Mouse (Mus musculus): ENCODE data around the gene Ube2i. TPM values are rescaled to one million over a fixed set of nuclear protein-coding genes. Genes with fewer than 3 reads are reported as not detected.

Gene Ube2i
- polyA plus RNA-seq (2015; fragmentation: Nextera tagmentation; extraction: Ambion mirVana): 430 and 478 TPM in 2 replicates

GRCm38 (mm10) chr17:25274571-25275346 lies at the start of gene Ube2i:
TSS of gene Ube2i (minus strand) at chr17:25274622.
- Histone ChIP-seq H3K9ac (ENCODE audit: low read depth, low read length) (peak within 1 kb of the TSS; percentile 100), H3K9me3 (ENCODE audit: control insufficient read depth, low read length) (no peaks in the 10 kb centered on the region), H3K4me3 (ENCODE audit: low read length) (peak within 1 kb of the TSS; percentile 96), H3K4me2 (ENCODE audit: low read depth, low read length) (peak within 1 kb of the TSS; percentile 50), H3K36me3 (ENCODE audit: control insufficient read depth, insufficient read depth, low read length) (no peaks in the 10 kb centered on the region), H3K27me3 (replicated peaks; ENCODE audit: control insufficient read depth, insufficient read depth, low read length) (no peaks in the 10 kb centered on the region), H3K4me1 (ENCODE audit: control insufficient read depth, insufficient read depth, low read length) (peaks cover 20% of the 10 kb centered on the region), H3K27ac (ENCODE audit: low read length) (peak within 1 kb of the TSS; percentile 99)
- WGBS: 75% methylated on average over 9 of the region's 9 CpGs
- no peak for ATAC-seq

- H3K36me3 ChIP-seq (ENCODE audit: control insufficient read depth, insufficient read depth, low read length): no peaks in the 10 kb centered on the region
- no peaks in the 10 kb centered on the region for H3K9me3 ChIP-seq (ENCODE audit: control insufficient read depth, low read length)
- H3K27me3 ChIP-seq (replicated peaks; ENCODE audit: control insufficient read depth, insufficient read depth, low read length): no peaks in the 10 kb centered on the region
- no peak for ATAC-seq
- no peak overlapping the region for H3K4me2 ChIP-seq (ENCODE audit: low read depth, low read length)
- no peak overlapping the region for H3K27ac ChIP-seq (ENCODE audit: low read length)
- no peak overlapping the region for H3K9ac ChIP-seq (ENCODE audit: low read depth, low read length)
- 20% methylated on average over 2 of the region's 2 CpGs for WGBS
- no peak overlapping the region for H3K4me3 ChIP-seq (ENCODE audit: low read length)
- no peaks in the 10 kb centered on the region for H3K4me1 ChIP-seq (ENCODE audit: control insufficient read depth, insufficient read depth, low read length)
These were observed 48.5 kb upstream of the Ube2i start for GRCm38 (mm10) chr17:25322930-25323329.

- H3K4me1 ChIP-seq (ENCODE audit: control insufficient read depth, insufficient read depth, low read length): no peaks in the 10 kb centered on the region
- no peaks in the 10 kb centered on the region for H3K36me3 ChIP-seq (ENCODE audit: control insufficient read depth, insufficient read depth, low read length)
- H3K9me3 ChIP-seq (ENCODE audit: control insufficient read depth, low read length): no peaks in the 10 kb centered on the region
- no peak overlapping the region for H3K4me3 ChIP-seq (ENCODE audit: low read length)
- 88% methylated on average over 8 of the region's 8 CpGs for WGBS
- no peak overlapping the region for H3K9ac ChIP-seq (ENCODE audit: low read depth, low read length)
- no peaks in the 10 kb centered on the region for H3K27me3 ChIP-seq (replicated peaks; ENCODE audit: control insufficient read depth, insufficient read depth, low read length)
- no peak overlapping the region for H3K27ac ChIP-seq (ENCODE audit: low read length)
- H3K4me2 ChIP-seq (ENCODE audit: low read depth, low read length): no peak overlapping the region
- no peak for ATAC-seq
These were observed 46.4 kb upstream of the Ube2i start for GRCm38 (mm10) chr17:25320819-25321218.

- WGBS: 69% methylated on average over 5 of the region's 5 CpGs
- Histone ChIP-seq H3K27ac (ENCODE audit: low read length) (no peak within 1 kb of the TSS), H3K4me2 (ENCODE audit: low read depth, low read length) (no peak within 1 kb of the TSS), H3K9me3 (ENCODE audit: control insufficient read depth, low read length) (no peaks in the 10 kb centered on the region), H3K9ac (ENCODE audit: low read depth, low read length) (no peak within 1 kb of the TSS), H3K27me3 (replicated peaks; ENCODE audit: control insufficient read depth, insufficient read depth, low read length) (no peaks in the 10 kb centered on the region), H3K36me3 (ENCODE audit: control insufficient read depth, insufficient read depth, low read length) (no peaks in the 10 kb centered on the region), H3K4me3 (ENCODE audit: low read length) (no peak within 1 kb of the TSS), H3K4me1 (ENCODE audit: control insufficient read depth, insufficient read depth, low read length) (no peaks in the 10 kb centered on the region)
- ATAC-seq: no peak
These were observed 43.9 kb upstream of the Ube2i start, which contains the start of gene Prss29 for GRCm38 (mm10) chr17:25318354-25318753. TSS of gene Prss29 (plus strand) at chr17:25318654.

GRCm38 (mm10) chr17:25308346-25308745 lies 33.9 kb upstream of the Ube2i start, which contains the start of gene Prss28:
TSS of gene Prss28 (plus strand) at chr17:25308646.
- Histone ChIP-seq H3K4me2 (ENCODE audit: low read depth, low read length) (no peak within 1 kb of the TSS), H3K27ac (ENCODE audit: low read length) (no peak within 1 kb of the TSS), H3K9ac (ENCODE audit: low read depth, low read length) (no peak within 1 kb of the TSS), H3K9me3 (ENCODE audit: control insufficient read depth, low read length) (no peaks in the 10 kb centered on the region), H3K4me1 (ENCODE audit: control insufficient read depth, insufficient read depth, low read length) (no peaks in the 10 kb centered on the region), H3K27me3 (replicated peaks; ENCODE audit: control insufficient read depth, insufficient read depth, low read length) (no peaks in the 10 kb centered on the region), H3K4me3 (ENCODE audit: low read length) (no peak within 1 kb of the TSS), H3K36me3 (ENCODE audit: control insufficient read depth, insufficient read depth, low read length) (no peaks in the 10 kb centered on the region)
- ATAC-seq: no peak
- 47% methylated on average over 4 of the region's 4 CpGs for WGBS

GRCm38 (mm10) chr17:25298094-25298493 lies 23.7 kb upstream of the Ube2i start, which contains the start of gene Prss34:
TSS of gene Prss34 (plus strand) at chr17:25298394.
- 81% methylated on average over 5 of the region's 5 CpGs for WGBS
- Histone ChIP-seq H3K4me3 (ENCODE audit: low read length) (no peak within 1 kb of the TSS), H3K9ac (ENCODE audit: low read depth, low read length) (no peak within 1 kb of the TSS), H3K4me1 (ENCODE audit: control insufficient read depth, insufficient read depth, low read length) (no peaks in the 10 kb centered on the region), H3K4me2 (ENCODE audit: low read depth, low read length) (no peak within 1 kb of the TSS), H3K27ac (ENCODE audit: low read length) (no peak within 1 kb of the TSS), H3K36me3 (ENCODE audit: control insufficient read depth, insufficient read depth, low read length) (no peaks in the 10 kb centered on the region), H3K27me3 (replicated peaks; ENCODE audit: control insufficient read depth, insufficient read depth, low read length) (no peaks in the 10 kb centered on the region), H3K9me3 (ENCODE audit: control insufficient read depth, low read length) (no peaks in the 10 kb centered on the region)
- no peak for ATAC-seq

GRCm38 (mm10) chr17:25294111-25294510 lies 19.7 kb upstream of the Ube2i start:
- no peak overlapping the region for H3K4me2 ChIP-seq (ENCODE audit: low read depth, low read length)
- no peaks in the 10 kb centered on the region for H3K4me1 ChIP-seq (ENCODE audit: control insufficient read depth, insufficient read depth, low read length)
- no peak overlapping the region for H3K9ac ChIP-seq (ENCODE audit: low read depth, low read length)
- no peak overlapping the region for H3K4me3 ChIP-seq (ENCODE audit: low read length)
- WGBS: 70% methylated on average over 1 of the region's 1 CpGs
- H3K9me3 ChIP-seq (ENCODE audit: control insufficient read depth, low read length): no peaks in the 10 kb centered on the region
- no peak overlapping the region for H3K27ac ChIP-seq (ENCODE audit: low read length)
- H3K36me3 ChIP-seq (ENCODE audit: control insufficient read depth, insufficient read depth, low read length): no peaks in the 10 kb centered on the region
- H3K27me3 ChIP-seq (replicated peaks; ENCODE audit: control insufficient read depth, insufficient read depth, low read length): no peaks in the 10 kb centered on the region
- no peak for ATAC-seq

- Histone ChIP-seq H3K27me3 (replicated peaks; ENCODE audit: control insufficient read depth, insufficient read depth, low read length) (no peaks in the 10 kb centered on the region), H3K36me3 (ENCODE audit: control insufficient read depth, insufficient read depth, low read length) (no peaks in the 10 kb centered on the region), H3K4me1 (ENCODE audit: control insufficient read depth, insufficient read depth, low read length) (no peaks in the 10 kb centered on the region), H3K9me3 (ENCODE audit: control insufficient read depth, low read length) (no peaks in the 10 kb centered on the region), H3K4me3 (ENCODE audit: low read length) (no peak overlapping the region), H3K4me2 (ENCODE audit: low read depth, low read length) (no peak overlapping the region), H3K27ac (ENCODE audit: low read length) (no peak overlapping the region), H3K9ac (ENCODE audit: low read depth, low read length) (no peak overlapping the region)
- WGBS: 69% methylated on average over 5 of the region's 5 CpGs
- ATAC-seq: no peak
These were observed 19.1 kb upstream of the Ube2i start for GRCm38 (mm10) chr17:25293495-25293894.

- ATAC-seq: no peak
- H3K27me3 ChIP-seq (replicated peaks; ENCODE audit: control insufficient read depth, insufficient read depth, low read length): no peaks in the 10 kb centered on the region
- no peak overlapping the region for H3K27ac ChIP-seq (ENCODE audit: low read length)
- H3K9me3 ChIP-seq (ENCODE audit: control insufficient read depth, low read length): no peaks in the 10 kb centered on the region
- no peak overlapping the region for H3K9ac ChIP-seq (ENCODE audit: low read depth, low read length)
- no peaks in the 10 kb centered on the region for H3K36me3 ChIP-seq (ENCODE audit: control insufficient read depth, insufficient read depth, low read length)
- no peak overlapping the region for H3K4me2 ChIP-seq (ENCODE audit: low read depth, low read length)
- no peak overlapping the region for H3K4me3 ChIP-seq (ENCODE audit: low read length)
- H3K4me1 ChIP-seq (ENCODE audit: control insufficient read depth, insufficient read depth, low read length): no peaks in the 10 kb centered on the region
- 34% methylated on average over 4 of the region's 4 CpGs for WGBS
These were observed 16.0 kb upstream of the Ube2i start for GRCm38 (mm10) chr17:25290411-25290810.

Measured in intestine, embryonic 16.5 days (tissue).